ENCODE assay signal across 19 mouse cellular contexts in genomic region chr7:126595890-126596289, GRCm38 (mm10). TPM values are rescaled to one million over a fixed set of nuclear protein-coding genes. Genes with fewer than 3 reads are reported as not detected.
"Had no signal": no experiment of that assay in that cellular context is flagged by ENCODE, and none has a peak within 500 bp of the region (broad histone marks: within the 10 kb centered on the region; RNA-seq: fewer than 3 reads in every experiment).

No protein-coding gene starts in this region.

- H3K4me1 ChIP-seq: neural tube, embryonic 15.5 days; stomach, embryonic 15.5 days had no signal

- H3K27ac ChIP-seq: neural tube, embryonic 15.5 days; stomach, embryonic 15.5 days; stomach, postnatal 0 days had no signal

- H3K36me3 ChIP-seq: neural tube, embryonic 15.5 days; stomach, embryonic 15.5 days had no signal

- H3K9ac ChIP-seq: neural tube, embryonic 15.5 days; stomach, embryonic 15.5 days had no signal

- H3K4me3 ChIP-seq: neural tube, embryonic 15.5 days; stomach, embryonic 15.5 days had no signal

- H3K27me3 ChIP-seq: stomach, embryonic 15.5 days had no signal

- H3K4me2 ChIP-seq: neural tube, embryonic 15.5 days; stomach, embryonic 15.5 days had no signal

- DNase-seq: retina, postnatal 1 day; right cerebral cortex, adult 18-20 months; right cerebral cortex, postnatal 14 days; right cerebral cortex, postnatal 25 days; right cerebral cortex, postnatal 4 days; spleen, adult 18-20 months; thymus, adult 18-20 months; thymus, adult 2 months; thymus, postnatal 14 days; thymus, postnatal 25 days; thymus, postnatal 36 days; thymus, postnatal 4 days had no signal

- H3K9me3 ChIP-seq: neural tube, embryonic 15.5 days; stomach, embryonic 15.5 days had no signal

RNA-seq across cellular contexts. Expression of gene Il27, which starts 1.1 kb away (rescaled TPM):
- polyA plus RNA-seq: neural tube, embryonic 14.5 days; neural tube, embryonic 15.5 days; stomach, embryonic 14.5 days; stomach, embryonic 16.5 days; testis, adult 2 months had no signal
